Mouse (Mus musculus): ENCODE measurements around the gene Zfp185. TPM values are rescaled to one million over a fixed set of nuclear protein-coding genes. Genes with fewer than 3 reads are reported as not detected.
"Not testable (repeated sequence)": the region's sequence is repeated elsewhere in the genome, so short reads cannot be mapped to it uniquely, and the experiment has no call there.

The Zfp185 gene
- polyA plus RNA-seq, 1 experiment from 2014 or later, result 6.9 TPM

GRCm38 (mm10) chrX:73066765-73067312, 79.7 kb downstream of the Zfp185 start:
- not testable (repeated sequence) for H3K27me3 ChIP-seq (replicated peaks); ATAC-seq; H3K4me3 ChIP-seq (replicated peaks); H3K9me3 ChIP-seq; H3K9ac ChIP-seq; H3K4me1 ChIP-seq (replicated peaks); H3K4me2 ChIP-seq (replicated peaks); H3K36me3 ChIP-seq; H3K27ac ChIP-seq
- no CpG with 5 or more reads among the region's 5 CpGs for WGBS

MicroRNA genes within 50 kb of the gene (microRNA counts, 519-probe panel; counts per million panel counts)
- 992 counts per million, percentile 31 among the panel's probes with 10 or more counts for microRNA mmu-miR-2137

Other genes with a start within 250 kb of the Zfp185 start
- gene Gabrq, start 162.2 kb upstream of the Zfp185 start, polyA plus RNA-seq (2015; fragmentation: Nextera tagmentation; extraction: Ambion mirVana), result 0.16 and 0.21 TPM in 2 replicates
- 61.7 and 69.3 TPM in 2 replicates for gene Cetn2, start 68.9 kb upstream of the Zfp185 start, polyA plus RNA-seq (2015; fragmentation: Nextera tagmentation; extraction: Ambion mirVana)
- 43.0 and 44.8 TPM in 2 replicates for gene Nsdhl, start 68.8 kb upstream of the Zfp185 start, polyA plus RNA-seq (2015; fragmentation: Nextera tagmentation; extraction: Ambion mirVana)
- 0.09 TPM in 1 of 2 replicates, not detected in the other for gene Pnma5, start 49.8 kb downstream of the Zfp185 start, polyA plus RNA-seq (2015; fragmentation: Nextera tagmentation; extraction: Ambion mirVana)
- gene Pnma3, start 77.4 kb downstream of the Zfp185 start, polyA plus RNA-seq (2015; fragmentation: Nextera tagmentation; extraction: Ambion mirVana), result 0.16 TPM in 1 of 2 replicates, not detected in the other
- 2.3 and 2.4 TPM in 2 replicates for gene Xlr4a, start 95.1 kb downstream of the Zfp185 start, polyA plus RNA-seq (2015; fragmentation: Nextera tagmentation; extraction: Ambion mirVana)
- gene Xlr3a, start 109.8 kb downstream of the Zfp185 start, polyA plus RNA-seq (2015; fragmentation: Nextera tagmentation; extraction: Ambion mirVana), result 6.2 and 7.5 TPM in 2 replicates
- 0.13 and 0.24 TPM in 2 replicates for gene Gm14685, start 129.7 kb downstream of the Zfp185 start, polyA plus RNA-seq (2015; fragmentation: Nextera tagmentation; extraction: Ambion mirVana)
- 0.24 TPM in 1 of 2 replicates, not detected in the other for gene Xlr5b, start 161.5 kb downstream of the Zfp185 start, polyA plus RNA-seq (2015; fragmentation: Nextera tagmentation; extraction: Ambion mirVana)
- gene DXBay18, start 162.1 kb downstream of the Zfp185 start, polyA plus RNA-seq (2015; fragmentation: Nextera tagmentation; extraction: Ambion mirVana), result not detected in 2 replicates
- gene Spin2d, start 189.7 kb downstream of the Zfp185 start, polyA plus RNA-seq (2015; fragmentation: Nextera tagmentation; extraction: Ambion mirVana), result not detected in 2 replicates
- 9.0 and 9.8 TPM in 2 replicates for gene Xlr3b, start 204.9 kb downstream of the Zfp185 start, polyA plus RNA-seq (2015; fragmentation: Nextera tagmentation; extraction: Ambion mirVana)
- gene Xlr4b, start 227.0 kb downstream of the Zfp185 start, polyA plus RNA-seq (2015; fragmentation: Nextera tagmentation; extraction: Ambion mirVana), result 1.0 and 1.4 TPM in 2 replicates
- gene F8a, start 241.0 kb downstream of the Zfp185 start, polyA plus RNA-seq (2015; fragmentation: Nextera tagmentation; extraction: Ambion mirVana), result 13.4 and 14.6 TPM in 2 replicates